Mouse (Mus musculus): ENCODE measurements around the gene Cacna1c.

Gene Cacna1c

DNA sequence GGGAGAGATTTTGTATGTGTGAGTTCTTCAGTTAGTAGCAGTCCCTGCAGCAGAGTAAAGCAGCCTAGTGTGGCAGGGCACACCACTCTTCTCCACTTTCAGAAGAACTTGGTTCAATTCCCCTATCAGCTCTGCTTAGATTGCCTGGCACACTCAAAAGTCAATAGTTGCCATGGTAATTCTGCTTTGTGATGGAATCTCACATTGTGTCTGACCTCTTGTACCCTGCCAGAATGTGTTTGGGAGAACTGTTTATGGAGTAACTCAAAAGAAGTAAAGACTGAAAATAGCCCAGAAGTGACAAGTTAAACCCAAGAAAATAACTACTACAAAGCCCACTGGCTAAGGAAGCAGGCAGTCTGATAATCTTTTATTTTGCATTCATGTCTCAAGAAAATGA lies 240.4 kb downstream of the Cacna1c start:
- DNase-seq (ENCODE audit: low spot score), result no peak

GRCm38 (mm10) chr6:118954988-118955554 lies 241.1 kb downstream of the Cacna1c start:
- DNase-seq (ENCODE audit: low spot score), result no peak

DNA sequence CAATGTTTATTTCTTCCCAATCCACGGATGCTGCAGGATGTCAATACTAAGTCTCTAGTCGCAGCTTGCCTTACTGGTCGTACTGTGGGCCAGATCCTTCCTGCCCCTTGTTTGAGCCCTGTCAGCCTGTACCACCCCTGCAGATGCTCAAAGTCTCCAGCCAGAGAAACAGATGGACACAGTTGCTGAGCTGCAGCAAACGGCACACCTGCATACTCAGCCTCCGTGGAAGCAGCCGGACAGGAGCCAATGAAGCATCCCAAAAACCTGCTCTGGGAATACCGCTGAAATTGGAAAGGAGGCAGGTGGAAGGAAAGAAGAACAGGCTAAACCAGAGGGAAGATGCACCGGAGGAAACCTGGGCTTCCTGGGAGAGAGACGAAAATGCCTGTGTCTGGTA lies 243.8 kb downstream of the Cacna1c start:
- DNase-seq (ENCODE audit: low spot score), result no peak

GRCm38 (mm10) chr6:118950190-118950589 lies 246.0 kb downstream of the Cacna1c start:
- peak; percentile 25 for DNase-seq (ENCODE audit: low spot score)

DNA sequence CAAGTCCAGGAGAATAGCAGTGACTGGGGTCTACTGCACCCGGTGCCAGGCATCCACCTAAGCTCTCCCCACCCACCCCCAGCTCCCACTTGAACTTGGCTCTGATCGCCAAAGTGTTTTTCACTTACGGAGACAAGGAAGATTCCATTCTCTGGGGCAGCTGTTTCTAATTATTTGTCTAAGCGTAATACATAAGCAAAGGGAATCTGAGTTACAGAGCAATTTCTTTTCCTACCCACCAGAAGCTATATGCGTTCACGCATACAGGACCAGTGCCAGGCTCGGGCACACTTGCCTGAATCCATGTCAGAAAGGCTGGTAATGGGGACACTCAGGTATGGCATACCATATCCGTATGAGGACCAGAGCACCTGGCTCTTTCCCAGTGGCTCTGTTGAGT lies 248.9 kb downstream of the Cacna1c start:
- no peak for DNase-seq (ENCODE audit: low spot score)

DNA sequence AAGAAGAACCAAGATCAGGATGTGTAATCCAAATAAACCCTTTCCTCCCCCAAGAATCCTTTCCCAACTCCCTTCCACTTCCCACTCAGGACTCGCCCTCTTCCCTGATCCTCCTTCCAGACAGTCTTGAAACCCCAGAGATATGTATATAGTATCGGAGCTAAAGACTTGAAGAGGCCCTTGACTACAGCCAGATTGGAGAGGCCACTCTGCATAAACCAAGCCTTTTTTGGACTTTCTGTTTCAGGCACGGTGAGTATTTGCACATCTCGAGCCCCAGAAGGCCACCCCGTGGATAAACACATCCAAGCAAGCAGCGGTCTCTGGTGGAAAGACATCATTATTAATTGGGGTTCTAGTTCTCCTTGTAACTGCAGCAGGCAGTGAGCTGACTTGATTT lies 249.6 kb downstream of the Cacna1c start:
- no peak for DNase-seq (ENCODE audit: low spot score)

DNA sequence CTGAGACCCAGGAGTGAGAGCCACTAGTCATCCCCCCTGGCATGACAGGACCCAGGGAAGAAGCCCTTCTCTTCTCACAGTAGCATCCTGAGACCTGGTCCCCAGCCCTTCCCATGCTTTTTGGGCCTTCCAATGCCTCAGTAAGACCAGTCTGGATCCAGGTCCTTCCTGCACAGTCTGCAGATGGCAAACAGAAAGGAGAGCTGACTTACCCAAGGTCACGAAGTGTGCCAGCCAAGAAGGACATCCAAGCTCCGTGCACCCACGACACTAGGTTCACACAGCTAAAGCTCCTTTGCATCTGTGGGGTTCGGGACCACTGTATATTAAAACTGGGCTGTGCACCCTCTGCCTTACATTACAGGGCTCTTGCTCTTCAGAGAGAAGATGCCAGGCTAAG lies 252.1 kb downstream of the Cacna1c start:
- DNase-seq (ENCODE audit: low spot score), result no peak

- DNase-seq (ENCODE audit: low spot score), result no peak
These were observed 254.4 kb downstream of the Cacna1c start for GRCm38 (mm10) chr6:118941816-118942215.

DNA sequence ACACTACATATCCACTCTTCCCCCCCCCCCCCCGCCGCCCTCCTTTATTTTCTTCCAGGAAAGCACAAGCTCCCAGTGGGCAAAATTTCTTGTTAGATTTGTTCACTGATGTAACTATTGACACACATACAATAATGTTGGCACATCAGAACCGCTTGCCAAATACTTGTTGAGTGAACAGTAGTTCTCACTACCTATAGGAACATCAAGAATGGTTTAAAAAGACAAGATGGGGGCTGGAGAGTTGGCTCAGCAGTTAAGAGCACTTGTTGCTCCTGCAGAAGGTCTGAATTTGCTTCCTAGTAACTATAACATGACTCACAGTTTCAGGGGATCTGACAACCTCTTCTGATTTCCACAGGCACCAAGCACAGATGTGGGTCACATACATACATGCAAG lies 255.2 kb downstream of the Cacna1c start:
- no peak for DNase-seq (ENCODE audit: low spot score)

DNA sequence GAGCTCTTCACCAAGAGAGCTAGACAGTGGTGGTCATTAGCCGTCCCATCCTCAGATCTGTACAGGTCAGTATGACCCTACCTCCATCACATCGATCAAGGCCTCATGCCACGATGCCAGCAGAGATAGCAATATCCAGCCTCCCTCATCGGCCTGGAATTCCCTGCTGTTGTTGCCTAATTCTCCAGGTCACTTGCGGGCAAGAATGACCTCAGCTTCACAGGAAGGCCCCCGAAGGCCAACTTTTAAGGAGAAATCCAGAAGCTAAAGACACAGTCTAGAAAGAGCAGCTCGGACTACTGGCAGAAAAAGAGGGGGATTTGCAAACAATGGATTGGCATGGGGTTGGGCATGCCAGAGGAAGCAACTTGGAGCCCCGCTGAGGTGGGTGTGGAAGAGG lies 256.6 kb downstream of the Cacna1c start:
- DNase-seq (ENCODE audit: low spot score), result no peak

DNA sequence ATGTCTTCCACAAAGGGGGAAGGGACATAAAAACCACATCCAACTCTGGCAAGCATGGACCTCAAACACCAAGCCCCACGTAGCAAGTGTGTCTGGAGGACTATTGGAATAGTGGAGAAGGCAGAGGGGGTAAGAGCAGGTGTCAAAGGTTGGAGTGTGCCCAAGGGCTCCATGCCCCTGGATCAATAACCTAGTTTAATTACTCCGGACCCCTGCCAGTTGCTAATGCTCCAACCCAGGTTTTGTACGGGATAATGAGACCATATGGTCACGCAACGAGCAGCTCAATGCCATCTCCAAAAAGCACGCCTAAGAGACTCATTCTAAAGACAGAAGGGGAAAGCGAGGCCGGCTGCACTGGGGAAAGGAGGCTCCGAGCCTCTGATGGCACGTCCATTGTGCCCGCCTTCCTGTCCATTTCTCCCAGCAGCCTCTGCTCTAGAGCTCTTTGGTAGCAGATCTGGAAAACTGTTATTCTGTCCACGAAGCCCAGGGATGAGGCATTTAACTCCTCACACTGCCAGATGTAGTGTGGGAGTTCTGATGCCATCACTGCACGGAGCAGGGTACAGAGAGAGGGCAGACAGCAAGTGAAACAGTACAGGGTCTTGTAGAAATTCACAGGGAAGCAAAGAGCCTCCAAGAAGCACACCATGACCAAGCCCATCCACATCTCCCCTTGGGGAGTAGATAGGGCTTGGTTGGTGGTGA lies 257.7 kb downstream of the Cacna1c start:
- DNase-seq (ENCODE audit: low spot score), result no peak

GRCm38 (mm10) chr6:118937536-118937935 lies 258.7 kb downstream of the Cacna1c start:
- no peak for DNase-seq (ENCODE audit: low spot score)

GRCm38 (mm10) chr6:118935520-118936415 lies 260.4 kb downstream of the Cacna1c start:
- no peak for DNase-seq (ENCODE audit: low spot score)

DNA sequence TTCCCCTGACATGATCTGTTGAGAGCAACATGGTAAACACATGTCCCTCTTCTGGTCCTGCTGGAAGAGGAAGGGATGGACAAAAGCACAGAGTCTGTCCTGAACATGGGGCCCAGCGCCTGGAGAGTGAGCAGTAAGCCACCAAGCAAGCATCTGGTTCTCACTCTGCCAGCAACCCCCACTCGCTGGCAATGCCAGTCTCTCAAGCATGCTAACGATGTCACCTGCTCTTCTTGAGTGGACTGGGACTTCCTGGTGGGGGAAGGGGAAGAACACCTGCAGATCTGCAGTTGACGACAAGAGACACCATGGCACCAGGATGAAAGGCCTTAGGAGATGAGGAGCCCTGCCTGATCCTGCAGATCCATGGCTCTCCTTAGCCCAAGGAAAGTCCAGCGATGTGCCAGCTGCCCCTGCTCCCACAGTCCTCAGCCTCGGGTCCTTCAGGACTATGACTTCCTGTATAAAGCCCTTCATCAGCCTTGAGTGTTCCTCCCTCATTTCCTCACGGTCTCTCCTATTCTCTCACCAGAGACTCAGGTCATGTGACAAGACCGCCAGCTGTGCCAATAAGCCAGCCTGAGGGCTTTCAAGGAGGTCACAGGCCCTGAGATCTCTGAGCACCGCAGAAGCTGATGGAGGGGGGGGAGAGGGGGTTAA lies 261.8 kb downstream of the Cacna1c start:
- DNase-seq (ENCODE audit: low spot score), result no peak

- DNase-seq (ENCODE audit: low spot score), result no peak
These were observed 263.1 kb downstream of the Cacna1c start for GRCm38 (mm10) chr6:118933017-118933594.

GRCm38 (mm10) chr6:118932002-118932700 lies 264.1 kb downstream of the Cacna1c start:
- DNase-seq (ENCODE audit: low spot score), result peak; percentile 52

- DNase-seq (ENCODE audit: low spot score), result no peak
These were observed 269.5 kb downstream of the Cacna1c start for GRCm38 (mm10) chr6:118926669-118927068.

DNA sequence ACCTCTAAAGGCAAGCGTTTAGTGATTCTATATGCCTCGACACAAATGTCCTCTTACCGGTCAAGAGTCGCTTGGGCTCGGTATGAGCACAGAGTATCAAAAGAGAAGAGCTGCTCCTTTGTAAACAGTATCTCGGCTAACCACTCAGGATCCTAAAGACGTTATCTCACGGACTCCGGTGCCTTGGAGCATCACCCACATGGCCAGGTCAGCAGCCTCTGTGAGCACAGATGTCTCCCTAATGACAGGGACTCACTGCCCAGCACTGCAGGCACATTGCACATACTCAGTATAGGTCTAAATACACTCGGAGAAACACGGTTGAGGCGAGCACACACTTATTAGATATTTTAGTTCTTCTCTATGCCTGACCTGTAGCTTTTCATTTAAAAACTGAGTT lies 271.8 kb downstream of the Cacna1c start:
- no peak for DNase-seq (ENCODE audit: low spot score)

GRCm38 (mm10) chr6:118923926-118924325 lies 272.3 kb downstream of the Cacna1c start:
- DNase-seq (ENCODE audit: low spot score), result no peak

- no peak for DNase-seq (ENCODE audit: low spot score)
These were observed 273.0 kb downstream of the Cacna1c start for GRCm38 (mm10) chr6:118923212-118923577.
